Mouse (Mus musculus): ENCODE data around the gene Eif4a2.

GRCm38 (mm10) chr16:23145211-23145610 lies 38.0 kb downstream of the Eif4a2 start:
- no peak for TF ChIP-seq CTCF (conservative IDR thresholded peaks at IDR 0.05; ENCODE audit: insufficient read depth, insufficient read length, low read depth, low read length)
- no peak for TF ChIP-seq POLR2A (IDR thresholded peaks at IDR 0.05; ENCODE audit: low read depth, low read length)
